Mouse (Mus musculus) heart, adult 10 weeks (tissue): ENCODE results near the gene Gm10310. TPM values are rescaled to one million over a fixed set of nuclear protein-coding genes. Genes with fewer than 3 reads are reported as not detected.

Experiments used
- polyA plus RNA-seq: library from polyadenylated mRNA; stranded (reverse); fragments of 350-450 nt; fragmentation: Illumina TruSeq; extraction: RNeasy Lipid Tissue Mini Kit (QIAGEN cat#74804); gene quantifications from one replicate; pipeline ENCODE4 v1.2.3, GENCODE M21; 2014; ENCODE audit warnings: low read depth, low replicate concordance

Gene Gm10310
- not detected for polyA plus RNA-seq

GRCm38 (mm10) chr10:129984962-129985361 is at the start of gene Gm10310:
Gene Gm10310 (minus strand): TSS chr10:129985062.

GRCm38 (mm10) chr10:130030048-130030447 is 45.2 kb upstream of the Gm10310 start, which contains the start of gene Olfr821:
Gene Olfr821 (plus strand): TSS chr10:130030348.

GRCm38 (mm10) chr10:130012321-130012720 is 27.5 kb upstream of the Gm10310 start, which contains the start of gene Olfr820:
Gene Olfr820 (plus strand): TSS chr10:130012621.

GRCm38 (mm10) chr10:129976040-129976439 is 8.8 kb downstream of the Gm10310 start, which contains the start of gene Olfr247:
Gene Olfr247 (minus strand): TSS chr10:129976140.

GRCm38 (mm10) chr10:129967166-129967565 is 17.7 kb downstream of the Gm10310 start, which contains the start of gene Olfr819:
Gene Olfr819 (minus strand): TSS chr10:129967266.

GRCm38 (mm10) chr10:129949000-129949399 is 35.9 kb downstream of the Gm10310 start, which contains the start of gene Olfr818:
Gene Olfr818 (minus strand): TSS chr10:129949100.

Other genes with a start within 250 kb of the Gm10310 start
- gene Olfr806, start 243.1 kb downstream of the Gm10310 start, polyA plus RNA-seq, result not detected
- not detected for gene Olfr807, start 227.3 kb downstream of the Gm10310 start, polyA plus RNA-seq
- not detected for gene Olfr808, start 219.6 kb downstream of the Gm10310 start, polyA plus RNA-seq
- not detected for gene Olfr809, start 210.4 kb downstream of the Gm10310 start, polyA plus RNA-seq
- not detected for gene Olfr810, start 190.1 kb downstream of the Gm10310 start, polyA plus RNA-seq
- not detected for gene Olfr811, start 180.7 kb downstream of the Gm10310 start, polyA plus RNA-seq
- gene Olfr812, start 139.0 kb downstream of the Gm10310 start, polyA plus RNA-seq, result not detected
- gene Olfr813, start 129.7 kb downstream of the Gm10310 start, polyA plus RNA-seq, result not detected
- gene Olfr814, start 105.2 kb downstream of the Gm10310 start, polyA plus RNA-seq, result not detected
- not detected for gene Olfr815, start 79.2 kb downstream of the Gm10310 start, polyA plus RNA-seq
- gene Olfr816, start 69.5 kb downstream of the Gm10310 start, polyA plus RNA-seq, result not detected
- gene Olfr818, start 36.0 kb downstream of the Gm10310 start, polyA plus RNA-seq, result not detected
- not detected for gene Olfr819, start 17.8 kb downstream of the Gm10310 start, polyA plus RNA-seq
- not detected for gene Olfr247, start 8.9 kb downstream of the Gm10310 start, polyA plus RNA-seq
- gene Olfr820, start 27.6 kb upstream of the Gm10310 start, polyA plus RNA-seq, result not detected
- not detected for gene Olfr821, start 45.3 kb upstream of the Gm10310 start, polyA plus RNA-seq
- not detected for gene Olfr822, start 86.1 kb upstream of the Gm10310 start, polyA plus RNA-seq
- not detected for gene Olfr823, start 130.3 kb upstream of the Gm10310 start, polyA plus RNA-seq
- not detected for gene Olfr824, start 144.9 kb upstream of the Gm10310 start, polyA plus RNA-seq
- gene Olfr825, start 181.7 kb upstream of the Gm10310 start, polyA plus RNA-seq, result not detected
- gene Olfr826, start 199.1 kb upstream of the Gm10310 start, polyA plus RNA-seq, result not detected
- gene Olfr827, start 229.3 kb upstream of the Gm10310 start, polyA plus RNA-seq, result not detected